Mouse (Mus musculus): ENCODE data around the gene Cep57l1. TPM values are rescaled to one million over a fixed set of nuclear protein-coding genes. Genes with fewer than 3 reads are reported as not detected.
"Not testable (repeated sequence)": the region's sequence is repeated elsewhere in the genome, so short reads cannot be mapped to it uniquely, and the experiment has no call there.

Gene Cep57l1
- polyA plus RNA-seq, 1 experiment = 42.6 TPM

- Histone ChIP-seq H3K9me3 (replicated peaks; ENCODE audit: control insufficient read depth, insufficient read depth, low read length, poor library complexity, severe bottlenecking) (no peaks in the 10 kb centered on the region), H3K9ac (ENCODE audit: low read depth, poor library complexity, severe bottlenecking) (no peak overlapping the region), H3K4me3 (ENCODE audit: low read depth, low read length) (no peak overlapping the region), H3K4me1 (ENCODE audit: control insufficient read depth, insufficient read depth, low read length) (no peaks in the 10 kb centered on the region), H3K36me3 (ENCODE audit: control insufficient read depth, insufficient read depth, low read length, poor library complexity, severe bottlenecking) (no peaks in the 10 kb centered on the region), H3K27ac (ENCODE audit: insufficient read depth, low read length) (no peak overlapping the region), H3K27me3 (ENCODE audit: control insufficient read depth, insufficient read depth, low read length, poor library complexity, severe bottlenecking) (no peaks in the 10 kb centered on the region)
- TF ChIP-seq CTCF (IDR thresholded peaks at IDR 0.05; ENCODE audit: low read depth, low read length) (no peak), POLR2A (IDR thresholded peaks at IDR 0.05; ENCODE audit: insufficient read depth, low read length) (no peak), EP300 (IDR thresholded peaks at IDR 0.05; ENCODE audit: insufficient read depth, low read depth, low read length) (no peak)
Observed at GRCm38 (mm10) chr10:41825996-41826395, 16.3 kb upstream of the Cep57l1 start.

DNA sequence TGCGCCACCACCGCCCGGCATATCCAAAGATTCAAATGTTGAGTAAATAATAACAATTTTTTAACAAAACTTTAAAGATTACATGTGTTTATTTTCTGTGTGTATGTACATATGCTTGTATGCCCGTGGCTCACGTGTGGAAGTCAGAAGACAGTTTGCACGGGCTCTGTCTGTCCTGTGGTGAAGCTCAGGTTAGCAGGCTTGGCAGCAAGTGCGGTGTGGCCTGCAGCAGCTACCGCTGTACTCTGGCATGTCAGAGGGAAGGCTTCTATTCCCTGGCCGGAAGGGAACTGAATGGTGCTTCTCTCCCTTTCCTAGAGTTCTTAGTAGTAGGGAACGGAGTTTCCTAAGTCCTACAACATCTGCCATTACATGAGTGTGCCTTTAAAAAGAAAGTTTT lies 15.4 kb upstream of the Cep57l1 start:
- no peak overlapping the region for H3K27ac ChIP-seq (ENCODE audit: insufficient read depth, low read length)
- H3K27me3 ChIP-seq (ENCODE audit: control insufficient read depth, insufficient read depth, low read length, poor library complexity, severe bottlenecking) = no peaks in the 10 kb centered on the region
- TF ChIP-seq EP300 (IDR thresholded peaks at IDR 0.05; ENCODE audit: insufficient read depth, low read depth, low read length) = no peak
- TF ChIP-seq POLR2A (IDR thresholded peaks at IDR 0.05; ENCODE audit: insufficient read depth, low read length) = no peak
- no peak for TF ChIP-seq CTCF (IDR thresholded peaks at IDR 0.05; ENCODE audit: low read depth, low read length)
- no peak overlapping the region for H3K4me3 ChIP-seq (ENCODE audit: low read depth, low read length)
- no peaks in the 10 kb centered on the region for H3K9me3 ChIP-seq (replicated peaks; ENCODE audit: control insufficient read depth, insufficient read depth, low read length, poor library complexity, severe bottlenecking)
- no peaks in the 10 kb centered on the region for H3K36me3 ChIP-seq (ENCODE audit: control insufficient read depth, insufficient read depth, low read length, poor library complexity, severe bottlenecking)
- H3K9ac ChIP-seq (ENCODE audit: low read depth, poor library complexity, severe bottlenecking) = no peak overlapping the region
- no peaks in the 10 kb centered on the region for H3K4me1 ChIP-seq (ENCODE audit: control insufficient read depth, insufficient read depth, low read length)

- no peaks in the 10 kb centered on the region for H3K27me3 ChIP-seq (ENCODE audit: control insufficient read depth, insufficient read depth, low read length, poor library complexity, severe bottlenecking)
- no peak overlapping the region for H3K27ac ChIP-seq (ENCODE audit: insufficient read depth, low read length)
- no peak overlapping the region for H3K9ac ChIP-seq (ENCODE audit: low read depth, poor library complexity, severe bottlenecking)
- no peak overlapping the region for H3K4me3 ChIP-seq (ENCODE audit: low read depth, low read length)
- no peaks in the 10 kb centered on the region for H3K9me3 ChIP-seq (replicated peaks; ENCODE audit: control insufficient read depth, insufficient read depth, low read length, poor library complexity, severe bottlenecking)
- no peaks in the 10 kb centered on the region for H3K36me3 ChIP-seq (ENCODE audit: control insufficient read depth, insufficient read depth, low read length, poor library complexity, severe bottlenecking)
- no peak for TF ChIP-seq EP300 (IDR thresholded peaks at IDR 0.05; ENCODE audit: insufficient read depth, low read depth, low read length)
- no peak for TF ChIP-seq POLR2A (IDR thresholded peaks at IDR 0.05; ENCODE audit: insufficient read depth, low read length)
- TF ChIP-seq CTCF (IDR thresholded peaks at IDR 0.05; ENCODE audit: low read depth, low read length) = no peak
- no peaks in the 10 kb centered on the region for H3K4me1 ChIP-seq (ENCODE audit: control insufficient read depth, insufficient read depth, low read length)
Observed at GRCm38 (mm10) chr10:41823916-41824315, 14.2 kb upstream of the Cep57l1 start.

DNA sequence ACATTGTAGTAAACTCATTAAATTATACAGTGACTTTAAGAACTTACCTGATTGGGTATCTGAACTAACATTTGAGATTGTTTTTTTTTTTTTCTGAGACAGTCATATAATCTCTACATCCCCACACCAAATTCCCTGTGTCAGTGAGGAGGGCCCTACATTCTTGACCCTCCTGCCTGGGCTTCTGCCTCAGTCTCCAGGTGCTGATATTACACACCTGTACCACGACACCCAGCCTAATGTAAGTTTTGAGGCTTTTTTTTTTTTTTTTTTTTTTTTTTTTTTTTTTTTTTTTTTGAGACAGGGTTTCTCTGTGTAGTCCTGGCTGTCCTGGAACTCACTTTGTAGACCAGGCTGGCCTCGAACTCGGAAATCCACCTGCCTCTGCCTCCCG lies 13.6 kb upstream of the Cep57l1 start:
- not testable (repeated sequence) for H3K9ac ChIP-seq (ENCODE audit: low read depth, poor library complexity, severe bottlenecking); H3K4me1 ChIP-seq (ENCODE audit: control insufficient read depth, insufficient read depth, low read length); H3K9me3 ChIP-seq (replicated peaks; ENCODE audit: control insufficient read depth, insufficient read depth, low read length, poor library complexity, severe bottlenecking); H3K4me3 ChIP-seq (ENCODE audit: low read depth, low read length); H3K27me3 ChIP-seq (ENCODE audit: control insufficient read depth, insufficient read depth, low read length, poor library complexity, severe bottlenecking); H3K36me3 ChIP-seq (ENCODE audit: control insufficient read depth, insufficient read depth, low read length, poor library complexity, severe bottlenecking); H3K27ac ChIP-seq (ENCODE audit: insufficient read depth, low read length)

DNA sequence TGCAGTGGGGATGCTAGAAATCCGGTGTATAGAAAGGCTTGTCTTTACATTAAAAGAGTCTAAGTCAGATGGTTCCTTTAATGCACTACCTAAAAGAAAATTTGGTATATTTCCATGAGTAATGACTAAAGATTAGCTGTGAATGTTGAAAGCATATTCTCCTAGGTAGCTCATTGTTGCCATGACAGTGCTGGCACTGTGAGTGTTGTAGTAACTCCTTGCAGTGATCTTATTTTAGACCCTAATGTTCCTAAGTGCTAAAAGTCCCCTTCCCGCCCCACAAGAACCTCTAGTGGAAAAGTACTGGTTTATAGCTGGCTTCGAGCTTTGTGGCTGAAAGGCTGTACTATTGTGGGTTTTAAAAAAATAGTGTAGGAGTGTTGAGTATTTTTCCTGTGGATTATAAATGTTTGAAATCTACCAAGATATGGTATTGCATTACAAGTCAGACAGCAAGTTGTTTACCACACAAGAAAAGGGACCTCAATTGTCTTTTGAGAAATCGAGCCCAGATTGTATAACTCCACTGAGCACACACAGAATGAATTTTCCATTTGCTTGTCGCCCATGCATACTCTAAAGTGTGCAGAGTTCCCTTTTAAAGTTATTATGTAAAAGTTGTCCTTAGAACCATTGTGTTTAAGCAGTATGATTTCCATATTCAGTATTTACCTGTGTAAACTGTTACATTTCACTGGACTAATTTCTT lies 13.1 kb upstream of the Cep57l1 start:
- Histone ChIP-seq H3K27ac (ENCODE audit: insufficient read depth, low read length) (no peak overlapping the region), H3K4me3 (ENCODE audit: low read depth, low read length) (no peak overlapping the region), H3K36me3 (ENCODE audit: control insufficient read depth, insufficient read depth, low read length, poor library complexity, severe bottlenecking) (no peaks in the 10 kb centered on the region), H3K9me3 (replicated peaks; ENCODE audit: control insufficient read depth, insufficient read depth, low read length, poor library complexity, severe bottlenecking) (no peaks in the 10 kb centered on the region), H3K4me1 (ENCODE audit: control insufficient read depth, insufficient read depth, low read length) (no peaks in the 10 kb centered on the region), H3K9ac (ENCODE audit: low read depth, poor library complexity, severe bottlenecking) (no peak overlapping the region), H3K27me3 (ENCODE audit: control insufficient read depth, insufficient read depth, low read length, poor library complexity, severe bottlenecking) (no peaks in the 10 kb centered on the region)
- TF ChIP-seq EP300 (IDR thresholded peaks at IDR 0.05; ENCODE audit: insufficient read depth, low read depth, low read length) (no peak), POLR2A (IDR thresholded peaks at IDR 0.05; ENCODE audit: insufficient read depth, low read length) (no peak)

- no peak overlapping the region for H3K4me3 ChIP-seq (ENCODE audit: low read depth, low read length)
- no peaks in the 10 kb centered on the region for H3K36me3 ChIP-seq (ENCODE audit: control insufficient read depth, insufficient read depth, low read length, poor library complexity, severe bottlenecking)
- no peak overlapping the region for H3K27ac ChIP-seq (ENCODE audit: insufficient read depth, low read length)
- no peaks in the 10 kb centered on the region for H3K27me3 ChIP-seq (ENCODE audit: control insufficient read depth, insufficient read depth, low read length, poor library complexity, severe bottlenecking)
- H3K9me3 ChIP-seq (replicated peaks; ENCODE audit: control insufficient read depth, insufficient read depth, low read length, poor library complexity, severe bottlenecking) = no peaks in the 10 kb centered on the region
- no peak overlapping the region for H3K9ac ChIP-seq (ENCODE audit: low read depth, poor library complexity, severe bottlenecking)
- no peak for TF ChIP-seq CTCF (IDR thresholded peaks at IDR 0.05; ENCODE audit: low read depth, low read length)
- no peak for TF ChIP-seq POLR2A (IDR thresholded peaks at IDR 0.05; ENCODE audit: insufficient read depth, low read length)
- TF ChIP-seq EP300 (IDR thresholded peaks at IDR 0.05; ENCODE audit: insufficient read depth, low read depth, low read length) = no peak
- peaks cover 1% of the 10 kb centered on the region for H3K4me1 ChIP-seq (ENCODE audit: control insufficient read depth, insufficient read depth, low read length)
Observed at GRCm38 (mm10) chr10:41821171-41821570, 11.5 kb upstream of the Cep57l1 start.
